Mouse (Mus musculus): ENCODE results near the gene Zfp384.

DNA sequence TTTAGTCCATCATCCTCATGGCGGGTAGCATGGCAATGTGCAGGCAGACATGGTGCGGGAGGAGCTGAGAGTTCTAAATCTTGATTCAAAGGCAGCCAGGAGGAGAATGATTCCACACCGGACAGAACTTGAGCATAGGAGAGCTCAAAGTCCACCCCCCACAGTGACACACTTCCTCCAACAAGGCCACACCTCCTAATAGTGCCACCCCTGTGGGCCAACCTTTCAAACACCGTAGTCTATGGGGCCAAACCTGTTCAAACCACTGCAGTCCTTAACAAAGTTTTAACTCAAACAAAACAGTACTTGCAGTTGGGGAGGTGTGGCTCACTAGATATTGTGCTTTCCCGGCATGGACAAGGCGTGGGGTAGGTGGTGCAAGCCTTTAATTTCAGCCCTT lies 55.0 kb downstream of the Zfp384 start:
- TF ChIP-seq CTCF (IDR thresholded peaks at IDR 0.05; ENCODE audit: control insufficient read depth, insufficient read depth, insufficient replicate concordance, low read depth, low read length) (no peak), POLR2A (IDR thresholded peaks at IDR 0.05; ENCODE audit: control insufficient read depth, low read depth, low read length) (no peak)
